9 mouse cellular contexts compared by ENCODE assay signal in genomic region chr15:79828366-79829035, GRCm38 (mm10). TPM values are rescaled to one million over a fixed set of nuclear protein-coding genes. Genes with fewer than 3 reads are reported as not detected.
DNase-seq lines count a peak whose midpoint lies in the region; ATAC-seq and TF ChIP-seq lines count a peak whose summit lies in the region.
"Had no signal": no experiment of that assay in that cellular context is flagged by ENCODE, and none has a peak within 500 bp of the region (broad histone marks: within the 10 kb centered on the region; RNA-seq: fewer than 3 reads in every experiment).

No protein-coding gene starts in this region.

- H3K4me2 ChIP-seq in limb, embryonic 12.5 days = 0 out of 2 replicates have a peak overlapping the region, but pooled peaks have one; percentile 6

- peak; percentile 56 for DNase-seq in gastrocnemius, postnatal 10 days
- DNase-seq in gastrocnemius, postnatal 25 days = no peak
- DNase-seq in right cerebral cortex, postnatal 10 days (ENCODE audit: low spot score in 2 of 2) = peak; percentile 54 to 57
- no peak for DNase-seq in right cerebral cortex, postnatal 36 days (ENCODE audit: low spot score in 2 of 2)
- peak; percentile 49 for DNase-seq in ovary, postnatal 36 days (ENCODE audit: low spot score)
- DNase-seq in natural killer cell, adult 2 months (ENCODE audit: low spot score in 2 of 2) = no peak

- no peak overlapping the region for H3K27ac ChIP-seq in embryonic fibroblast, embryonic 13.5 days (ENCODE audit: insufficient read depth, low read length)
- no peak overlapping the region for H3K27ac ChIP-seq in limb, embryonic 12.5 days

- no peak overlapping the region for H3K9ac ChIP-seq in limb, embryonic 12.5 days (replicated peaks)

- no peaks in the 10 kb centered on the region for H3K27me3 ChIP-seq in limb, embryonic 12.5 days

- WGBS in limb, embryonic 12.5 days = 66% methylated on average over 46 of the region's 46 CpGs

- no peaks in the 10 kb centered on the region for H3K4me1 ChIP-seq in embryonic fibroblast, embryonic 13.5 days (ENCODE audit: control insufficient read depth, insufficient read depth, low read length)
- H3K4me1 ChIP-seq in limb, embryonic 12.5 days (replicated peaks) = peaks cover 35% of the 10 kb centered on the region

- no peak for ATAC-seq in limb, embryonic 12.5 days (ENCODE audit: insufficient number of reproducible peaks, insufficient read depth, low FRiP score, low TSS enrichment, low read depth)

- no peaks in the 10 kb centered on the region for H3K9me3 ChIP-seq in limb, embryonic 12.5 days
- H3K9me3 ChIP-seq: G1E had no signal

- no peak overlapping the region for H3K4me3 ChIP-seq in embryonic fibroblast, embryonic 13.5 days (ENCODE audit: insufficient read depth, low read length)
- peak overlapping the region; percentile 1; the same call in 1 of the 2 replicates for H3K4me3 ChIP-seq in limb, embryonic 12.5 days (replicated peaks)

- 0 out of 2 replicates have a peak, but pooled peaks have one; percentile 20 for TF ChIP-seq POLR2A in embryonic fibroblast, embryonic 13.5 days (IDR thresholded peaks at IDR 0.05; ENCODE audit: low read depth, low read length)

- peaks cover 48% of the 10 kb centered on the region for H3K36me3 ChIP-seq in limb, embryonic 12.5 days

- TF ChIP-seq CTCF in embryonic fibroblast, embryonic 13.5 days (IDR thresholded peaks at IDR 0.05; ENCODE audit: borderline replicate concordance, insufficient read depth, low read length) = 0 out of 2 replicates have a peak, but pooled peaks have one; percentile 4

RNA-seq across cellular contexts. Expression of gene Npcd, which starts 5.5 kb away (rescaled TPM):
- 1 to 10 TPM; 1.0 to 2.5 TPM for total RNA-seq in gastrocnemius, postnatal 10 days (2021)
- under 1 TPM in 1 of 2 experiments, not detected in 1; 0.61 TPM for total RNA-seq in gastrocnemius, postnatal 25 days (2021)
- polyA plus RNA-seq in embryonic fibroblast, embryonic 13.5 days (2011; ENCODE audit: insufficient read length, low read depth, missing spikeins) = 1.0 TPM in 1 of 2 replicates, not detected in the other
- not detected in 2 replicates for polyA plus RNA-seq in limb, embryonic 12.5 days (2016; fragmentation: Nextera tagmentation; extraction: Ambion mirVana)
- total RNA-seq: G1E had no signal
- polyA plus RNA-seq: G1E had no signal

RNA-seq across cellular contexts. Expression of gene Cbx6, which starts 6.0 kb away (rescaled TPM):
- 10 to 100 TPM; 28.2 to 38.1 TPM for total RNA-seq in gastrocnemius, postnatal 10 days (2021)
- total RNA-seq in gastrocnemius, postnatal 25 days (2021) = 10 to 100 TPM; 12.5 to 14.6 TPM
- polyA plus RNA-seq in embryonic fibroblast, embryonic 13.5 days (2011; ENCODE audit: insufficient read length, low read depth, missing spikeins) = 63.7 and 89.0 TPM in 2 replicates
- 27.9 and 28.2 TPM in 2 replicates for polyA plus RNA-seq in limb, embryonic 12.5 days (2016; fragmentation: Nextera tagmentation; extraction: Ambion mirVana)

RNA-seq across cellular contexts. Expression of gene Nptxr, which starts 23.9 kb away (rescaled TPM):
- total RNA-seq in gastrocnemius, postnatal 10 days (2021) = 1 to 10 TPM; 4.2 to 5.1 TPM
- total RNA-seq in gastrocnemius, postnatal 25 days (2021) = 1 to 10 TPM in 1 of 2 experiments, under 1 TPM in 1; 0.72 to 1.0 TPM
- polyA plus RNA-seq in embryonic fibroblast, embryonic 13.5 days (2011; ENCODE audit: insufficient read length, low read depth, missing spikeins) = 7.5 and 9.7 TPM in 2 replicates
- 2.0 and 2.3 TPM in 2 replicates for polyA plus RNA-seq in limb, embryonic 12.5 days (2016; fragmentation: Nextera tagmentation; extraction: Ambion mirVana)

RNA-seq across cellular contexts. Expression of gene Dnal4, which starts 50.9 kb away (rescaled TPM):
- total RNA-seq in gastrocnemius, postnatal 10 days (2021) = 10 to 100 TPM; 10.4 to 12.6 TPM
- total RNA-seq in gastrocnemius, postnatal 25 days (2021) = 1 to 10 TPM; 5.9 to 6.1 TPM
- 20.9 and 25.2 TPM in 2 replicates for polyA plus RNA-seq in embryonic fibroblast, embryonic 13.5 days (2011; ENCODE audit: insufficient read length, low read depth, missing spikeins)
- 71.0 and 71.2 TPM in 2 replicates for polyA plus RNA-seq in limb, embryonic 12.5 days (2016; fragmentation: Nextera tagmentation; extraction: Ambion mirVana)

Comparison
In these comparisons a context has a peak if more than half of its experiments do, and no peak if none do; other contexts are left out.
1. DNase-seq: peak in gastrocnemius, postnatal 10 days (single experiment), right cerebral cortex, postnatal 10 days (2 of 2) and ovary, postnatal 36 days (single experiment); none in gastrocnemius, postnatal 25 days (single experiment), right cerebral cortex, postnatal 36 days (0 of 2) and natural killer cell, adult 2 months (0 of 2).